Mouse (Mus musculus) heart, postnatal 0 days (tissue): ENCODE measurements around the gene Fam206a.

Experiments used
- CTCF ChIP-seq: IDR thresholded peaks from 2 replicates; pipeline ENCODE4 v1.5.1; 2016; ENCODE audit warnings: antibody characterized with exemption, control low read depth, low read depth
- EP300 ChIP-seq: IDR thresholded peaks from 2 replicates; pipeline ENCODE4 v1.6.1; 2016; ENCODE audit warnings: antibody characterized with exemption, low read depth

- TF ChIP-seq CTCF = no peak
- TF ChIP-seq EP300 = no peak
Observed at GRCm38 (mm10) chr4:56815131-56815530, 13.0 kb downstream of the Fam206a start.
